Mouse (Mus musculus): ENCODE data around the gene Bcl7c. TPM values are rescaled to one million over a fixed set of nuclear protein-coding genes. Genes with fewer than 3 reads are reported as not detected.

The Bcl7c gene
- total RNA-seq, 1 experiment from 2014 or later: 23.5 TPM

GRCm38 (mm10) chr7:127689626-127690280, 19.0 kb downstream of the Bcl7c start:
- no peak for ATAC-seq (replicated peaks; ENCODE audit: insufficient number of reproducible peaks, low FRiP score, low TSS enrichment, poor library complexity, severe bottlenecking)

- ATAC-seq (replicated peaks; ENCODE audit: insufficient number of reproducible peaks, low FRiP score, low TSS enrichment, poor library complexity, severe bottlenecking): no peak
These were observed 19.8 kb downstream of the Bcl7c start for GRCm38 (mm10) chr7:127688935-127689334.

- ATAC-seq (replicated peaks; ENCODE audit: insufficient number of reproducible peaks, low FRiP score, low TSS enrichment, poor library complexity, severe bottlenecking): no peak
These were observed 21.8 kb downstream of the Bcl7c start for GRCm38 (mm10) chr7:127686740-127687449.

DNA sequence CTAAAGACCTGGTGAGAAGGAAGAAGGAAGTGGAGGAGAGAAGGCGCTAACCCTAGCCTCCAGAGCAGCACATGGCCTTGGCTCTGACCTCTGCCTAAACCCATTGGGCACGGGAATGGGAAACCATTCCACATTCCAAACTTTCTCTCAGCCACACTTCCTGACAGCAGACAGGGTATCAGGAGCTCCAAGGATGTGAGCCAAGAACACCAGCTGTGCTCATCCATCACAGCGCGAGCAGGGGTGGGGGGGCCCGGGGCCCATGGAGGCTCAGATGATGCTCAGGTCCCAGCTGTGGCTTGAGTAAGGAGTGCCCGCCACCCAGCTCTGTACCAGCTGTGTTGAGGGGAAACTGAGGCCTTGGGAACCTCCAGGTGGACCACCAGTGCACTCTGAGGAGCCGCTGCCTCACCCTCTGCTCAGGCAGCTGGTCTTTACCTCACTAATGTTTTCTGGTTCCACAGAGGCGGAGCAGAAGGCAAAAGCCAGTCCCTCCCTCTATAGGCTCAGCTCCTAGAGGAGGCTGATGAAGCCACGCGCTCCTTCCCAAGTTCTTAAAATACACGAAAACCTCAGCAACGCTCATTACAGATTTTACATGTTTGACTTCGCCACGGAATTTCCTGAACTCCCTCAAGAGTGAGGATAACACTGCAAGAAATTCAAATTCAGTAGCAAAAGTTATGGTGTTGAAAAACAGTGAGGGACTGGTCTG, 23.3 kb downstream of the Bcl7c start:
- no peak for ATAC-seq (replicated peaks; ENCODE audit: insufficient number of reproducible peaks, low FRiP score, low TSS enrichment, poor library complexity, severe bottlenecking)

DNA sequence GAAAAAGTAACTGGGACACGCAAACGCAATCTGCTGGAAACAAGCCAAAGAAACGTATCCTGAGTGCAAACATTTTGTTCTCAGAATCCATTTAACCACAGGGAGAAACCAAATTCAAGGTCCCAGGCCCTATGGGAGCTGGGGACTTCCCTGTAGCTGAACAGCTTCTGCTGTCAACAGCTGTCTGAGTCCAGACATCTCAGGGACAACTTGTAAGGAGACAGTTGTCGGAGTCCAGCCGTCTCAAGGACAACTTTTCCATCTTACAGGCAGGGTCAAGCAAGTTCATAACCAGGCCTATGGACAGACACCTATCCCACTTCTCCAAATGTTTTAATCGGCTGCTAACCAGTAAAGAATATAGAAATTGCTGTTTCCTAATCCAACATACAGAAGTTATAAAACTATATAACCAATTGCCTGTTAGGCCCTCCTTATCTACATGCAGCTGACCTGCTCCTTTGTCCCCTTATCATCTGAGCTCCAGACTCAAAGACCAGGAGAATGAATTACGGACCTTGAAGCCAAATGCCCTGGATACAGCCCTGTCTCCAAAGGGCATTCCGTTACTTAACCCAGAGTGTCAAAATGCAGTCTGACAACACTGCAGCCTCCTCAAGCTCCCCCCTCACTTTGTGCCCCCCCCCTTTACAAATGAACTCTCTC, 26.7 kb downstream of the Bcl7c start:
- ATAC-seq (replicated peaks; ENCODE audit: insufficient number of reproducible peaks, low FRiP score, low TSS enrichment, poor library complexity, severe bottlenecking): no peak

DNA sequence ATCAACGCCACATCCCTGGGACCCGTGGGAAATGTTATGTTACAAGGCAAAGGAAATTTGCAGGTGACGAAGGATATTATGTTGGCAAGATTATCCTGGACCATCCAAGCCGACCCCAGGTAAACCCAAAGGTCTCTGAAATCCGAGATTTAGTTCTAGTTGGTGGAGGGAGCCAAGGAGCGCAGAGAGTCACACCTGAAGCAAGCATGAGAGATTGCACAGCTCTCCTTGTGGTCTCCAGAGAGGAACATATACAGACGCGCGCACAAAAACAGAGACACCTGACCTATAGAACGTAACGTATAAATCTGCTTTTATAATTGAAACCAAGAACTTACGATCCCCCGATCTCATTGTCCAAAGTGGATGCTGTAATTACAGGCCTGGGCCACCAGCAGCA, 28.2 kb downstream of the Bcl7c start:
- ATAC-seq (replicated peaks; ENCODE audit: insufficient number of reproducible peaks, low FRiP score, low TSS enrichment, poor library complexity, severe bottlenecking): no peak

DNA sequence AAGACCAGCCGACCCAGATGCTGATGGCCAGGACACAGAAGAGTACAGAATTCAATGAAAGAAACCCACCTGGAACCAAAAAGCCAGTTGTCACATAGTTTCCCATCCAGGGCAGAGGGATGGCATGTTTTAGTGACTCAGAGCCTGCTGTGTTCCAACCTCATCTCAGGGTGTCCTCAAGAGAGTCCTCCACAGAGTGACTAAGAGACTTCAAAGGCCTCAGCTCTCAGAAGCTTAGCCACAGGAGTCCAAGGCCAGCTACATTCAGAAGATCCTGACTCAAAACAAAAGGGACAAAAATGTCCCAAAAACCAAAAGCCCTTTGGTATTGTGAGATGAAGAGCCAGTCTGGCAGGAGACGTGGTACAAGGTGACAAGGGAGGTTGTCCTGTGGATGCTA, 29.9 kb downstream of the Bcl7c start:
- ATAC-seq (replicated peaks; ENCODE audit: insufficient number of reproducible peaks, low FRiP score, low TSS enrichment, poor library complexity, severe bottlenecking): no peak

DNA sequence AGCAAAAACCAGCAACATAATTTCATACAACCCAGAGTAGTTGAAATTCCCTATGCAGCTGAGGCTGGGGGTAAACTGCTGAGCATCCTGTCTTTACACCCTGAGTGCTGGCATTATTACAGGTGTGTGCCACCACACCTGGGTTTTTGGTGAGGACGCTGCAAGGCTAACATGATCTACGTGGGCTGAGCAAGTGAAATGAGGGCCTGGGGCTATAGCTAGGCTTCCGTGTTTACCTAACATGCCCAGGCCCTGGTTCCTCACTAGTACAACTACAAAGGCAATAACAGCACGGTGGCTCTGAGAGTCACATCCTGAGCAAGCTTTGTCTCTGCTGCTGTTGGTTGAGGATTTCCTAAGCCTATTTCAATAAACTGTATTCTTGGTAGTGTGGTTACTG, 31.1 kb downstream of the Bcl7c start:
- no peak for ATAC-seq (replicated peaks; ENCODE audit: insufficient number of reproducible peaks, low FRiP score, low TSS enrichment, poor library complexity, severe bottlenecking)

DNA sequence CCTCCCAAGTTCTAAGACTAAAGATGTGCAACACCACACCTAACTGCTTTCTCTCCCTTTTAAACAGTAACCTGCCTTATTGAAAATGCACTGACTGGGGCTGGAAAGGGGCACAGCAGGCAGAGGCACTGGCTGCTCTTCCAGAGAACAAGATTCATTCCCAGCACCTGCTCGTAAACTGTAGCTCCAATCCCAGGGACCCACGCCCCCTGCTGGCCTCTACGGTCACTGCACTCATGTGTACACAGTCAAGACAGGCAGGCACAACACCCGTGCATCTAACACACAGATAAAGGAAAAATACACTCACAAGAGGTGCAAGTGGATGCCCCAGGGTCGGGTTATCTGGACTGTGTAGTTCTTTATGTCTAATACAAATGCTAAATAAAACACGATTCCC, 31.7 kb downstream of the Bcl7c start:
- ATAC-seq (replicated peaks; ENCODE audit: insufficient number of reproducible peaks, low FRiP score, low TSS enrichment, poor library complexity, severe bottlenecking): peak; percentile 77; the same call in 1 of the 2 replicates

GRCm38 (mm10) chr7:127675391-127675811, 33.3 kb downstream of the Bcl7c start:
- ATAC-seq (replicated peaks; ENCODE audit: insufficient number of reproducible peaks, low FRiP score, low TSS enrichment, poor library complexity, severe bottlenecking): no peak

- peak; percentile 80 for ATAC-seq (replicated peaks; ENCODE audit: insufficient number of reproducible peaks, low FRiP score, low TSS enrichment, poor library complexity, severe bottlenecking)
These were observed 33.8 kb downstream of the Bcl7c start for GRCm38 (mm10) chr7:127674977-127675376.

- no peak for ATAC-seq (replicated peaks; ENCODE audit: insufficient number of reproducible peaks, low FRiP score, low TSS enrichment, poor library complexity, severe bottlenecking)
These were observed 36.0 kb downstream of the Bcl7c start for GRCm38 (mm10) chr7:127672776-127673175.

- ATAC-seq (replicated peaks; ENCODE audit: insufficient number of reproducible peaks, low FRiP score, low TSS enrichment, poor library complexity, severe bottlenecking): no peak
These were observed 36.6 kb downstream of the Bcl7c start for GRCm38 (mm10) chr7:127671880-127672774.

- no peak for ATAC-seq (replicated peaks; ENCODE audit: insufficient number of reproducible peaks, low FRiP score, low TSS enrichment, poor library complexity, severe bottlenecking)
These were observed 41.6 kb downstream of the Bcl7c start for GRCm38 (mm10) chr7:127667171-127667570.

DNA sequence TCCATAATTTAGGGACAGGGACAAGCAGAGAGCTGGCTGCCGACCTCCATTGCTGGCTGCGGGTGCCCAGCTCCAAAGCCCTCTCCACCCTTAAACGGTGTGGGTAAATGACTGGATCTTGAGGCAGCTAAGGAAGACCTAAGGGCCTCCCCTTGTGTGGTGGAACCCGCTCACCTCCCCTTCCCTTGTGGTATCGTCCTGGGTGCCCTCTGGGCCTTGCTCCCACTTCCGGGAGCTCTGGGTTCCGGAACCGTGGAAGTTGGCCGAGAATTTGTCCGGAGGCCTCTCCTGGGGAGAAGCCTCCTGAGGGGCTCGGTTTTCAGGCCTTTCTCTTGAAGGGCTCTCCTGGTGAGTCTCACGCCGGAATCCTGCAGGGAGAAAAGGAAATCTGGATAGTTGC, 42.1 kb downstream of the Bcl7c start:
- no peak for ATAC-seq (replicated peaks; ENCODE audit: insufficient number of reproducible peaks, low FRiP score, low TSS enrichment, poor library complexity, severe bottlenecking)

- ATAC-seq (replicated peaks; ENCODE audit: insufficient number of reproducible peaks, low FRiP score, low TSS enrichment, poor library complexity, severe bottlenecking): no peak
These were observed 42.6 kb downstream of the Bcl7c start for GRCm38 (mm10) chr7:127666066-127666654.

GRCm38 (mm10) chr7:127662926-127663325, 45.8 kb downstream of the Bcl7c start:
- no peak for ATAC-seq (replicated peaks; ENCODE audit: insufficient number of reproducible peaks, low FRiP score, low TSS enrichment, poor library complexity, severe bottlenecking)

DNA sequence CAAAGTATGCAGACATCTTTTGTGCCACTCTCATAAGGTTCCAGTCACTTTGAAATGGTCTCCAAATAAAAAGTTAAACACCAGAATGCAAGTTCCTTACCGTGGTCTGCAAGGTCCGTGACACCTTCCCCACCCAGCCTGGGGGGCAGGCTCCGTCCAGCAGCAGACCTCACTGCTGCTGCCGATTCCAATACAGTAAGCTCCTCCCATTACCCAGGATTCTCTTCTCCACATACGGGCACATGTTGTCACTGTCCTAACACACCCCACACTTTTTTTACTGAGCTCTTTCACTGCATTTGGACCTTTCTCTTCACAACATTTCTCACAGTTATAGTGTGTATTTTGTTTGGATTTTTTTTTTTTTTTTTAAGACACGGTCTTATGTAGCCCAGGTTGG, 46.9 kb downstream of the Bcl7c start:
- ATAC-seq (replicated peaks; ENCODE audit: insufficient number of reproducible peaks, low FRiP score, low TSS enrichment, poor library complexity, severe bottlenecking): no peak

Data from monocyte, adult 5-6 weeks (primary cell).